Mouse (Mus musculus): ENCODE data around the gene Pptc7.

The Pptc7 gene

GRCm38 (mm10) chr5:122284183-122285028, at the start of gene Pptc7:
Pptc7 (plus strand) TSS chr5:122284365.
- in situ Hi-C loops (cut with MboI, MseI), result no loop called here

DNA sequence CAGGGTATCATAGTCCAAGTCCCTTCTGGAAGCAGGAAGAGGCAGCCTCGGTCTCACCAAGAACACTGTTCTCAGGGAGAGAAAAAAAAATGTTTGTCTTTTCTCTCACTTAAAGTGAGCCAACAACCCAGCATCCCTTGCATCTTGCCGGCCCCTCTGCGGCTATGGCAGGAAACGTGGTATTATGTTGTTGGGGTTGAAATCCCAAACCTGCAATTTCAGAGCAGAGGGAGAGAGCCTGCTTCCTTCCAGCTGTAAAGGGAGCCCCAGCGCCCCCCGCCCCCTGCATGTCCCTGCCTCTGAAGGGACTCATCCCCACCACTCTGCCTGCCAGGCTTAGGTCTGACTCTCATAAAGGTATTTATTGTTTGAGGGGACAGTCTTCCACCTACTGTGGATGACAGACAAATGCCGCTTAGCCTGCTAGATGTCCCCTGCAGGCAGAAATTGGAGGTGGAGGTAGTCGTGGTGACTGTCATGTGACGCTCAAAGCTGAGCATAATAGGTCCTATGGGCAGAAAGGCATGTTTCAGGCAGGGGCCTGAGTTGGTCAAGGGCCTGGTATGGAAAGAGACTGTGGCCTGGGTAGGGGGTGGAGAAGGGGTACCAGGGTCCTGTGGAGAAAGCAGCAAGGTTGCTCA, 48.8 kb upstream of the Pptc7 start:
- in situ Hi-C loops (cut with MboI, MseI), result no loop called here

DNA sequence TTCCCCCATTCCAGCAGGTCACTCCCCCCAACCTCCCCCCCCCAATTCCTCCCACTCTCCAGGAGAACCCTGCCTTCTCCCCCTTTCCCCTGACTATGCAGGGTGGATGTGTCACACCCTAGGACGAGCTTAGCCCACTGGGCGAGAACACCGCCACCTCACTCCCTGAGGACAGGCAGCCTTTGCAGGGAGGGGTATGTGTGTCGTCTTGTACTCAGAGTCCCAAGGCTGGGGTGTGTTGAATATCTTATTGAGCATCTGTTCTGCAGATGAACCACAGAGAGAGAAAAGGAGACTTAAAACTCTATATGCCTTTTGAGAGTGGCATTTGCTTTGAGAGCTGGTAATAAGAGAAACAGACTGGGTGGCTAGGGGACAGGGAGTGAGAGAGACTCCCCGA, 47.0 kb upstream of the Pptc7 start:
- in situ Hi-C loops (cut with MboI, MseI), result no loop called here

- in situ Hi-C loops (cut with MboI, MseI), result no loop called here
Observed at GRCm38 (mm10) chr5:122239618-122240017, 44.5 kb upstream of the Pptc7 start.

GRCm38 (mm10) chr5:122240521-122240920, 43.6 kb upstream of the Pptc7 start:
- in situ Hi-C loops (cut with MboI, MseI), result no loop called here

GRCm38 (mm10) chr5:122240989-122241388, 43.2 kb upstream of the Pptc7 start:
- in situ Hi-C loops (cut with MboI, MseI), result no loop called here

DNA sequence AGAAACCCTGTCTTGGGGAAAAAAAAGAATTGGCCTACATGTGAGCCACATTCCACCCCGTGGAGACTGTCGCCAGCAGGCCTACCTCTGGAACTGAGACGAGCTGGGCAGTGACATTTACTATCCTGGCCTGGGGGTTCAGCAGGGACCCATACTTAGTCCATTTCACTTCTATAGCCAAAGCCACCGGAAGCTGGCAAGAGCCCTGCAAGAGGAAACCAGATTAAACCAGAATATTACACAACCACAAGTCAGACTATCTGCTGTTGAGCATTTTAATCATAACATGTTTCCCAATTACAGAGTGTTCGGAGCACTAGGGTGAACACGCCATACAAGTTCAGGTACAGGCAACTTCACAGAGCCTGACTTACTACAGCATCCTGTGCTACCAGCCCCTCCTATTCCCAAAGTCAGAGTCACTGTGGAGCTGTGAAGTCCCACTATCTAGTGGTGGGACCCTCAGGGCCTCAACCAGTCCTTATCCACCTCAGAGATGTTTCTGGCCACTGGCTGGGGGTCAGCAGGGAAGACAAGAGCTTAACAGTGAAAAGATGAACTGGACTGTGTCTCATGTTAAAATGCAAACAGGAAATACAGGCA, 41.5 kb upstream of the Pptc7 start:
- in situ Hi-C loops (cut with MboI, MseI), result no loop called here

DNA sequence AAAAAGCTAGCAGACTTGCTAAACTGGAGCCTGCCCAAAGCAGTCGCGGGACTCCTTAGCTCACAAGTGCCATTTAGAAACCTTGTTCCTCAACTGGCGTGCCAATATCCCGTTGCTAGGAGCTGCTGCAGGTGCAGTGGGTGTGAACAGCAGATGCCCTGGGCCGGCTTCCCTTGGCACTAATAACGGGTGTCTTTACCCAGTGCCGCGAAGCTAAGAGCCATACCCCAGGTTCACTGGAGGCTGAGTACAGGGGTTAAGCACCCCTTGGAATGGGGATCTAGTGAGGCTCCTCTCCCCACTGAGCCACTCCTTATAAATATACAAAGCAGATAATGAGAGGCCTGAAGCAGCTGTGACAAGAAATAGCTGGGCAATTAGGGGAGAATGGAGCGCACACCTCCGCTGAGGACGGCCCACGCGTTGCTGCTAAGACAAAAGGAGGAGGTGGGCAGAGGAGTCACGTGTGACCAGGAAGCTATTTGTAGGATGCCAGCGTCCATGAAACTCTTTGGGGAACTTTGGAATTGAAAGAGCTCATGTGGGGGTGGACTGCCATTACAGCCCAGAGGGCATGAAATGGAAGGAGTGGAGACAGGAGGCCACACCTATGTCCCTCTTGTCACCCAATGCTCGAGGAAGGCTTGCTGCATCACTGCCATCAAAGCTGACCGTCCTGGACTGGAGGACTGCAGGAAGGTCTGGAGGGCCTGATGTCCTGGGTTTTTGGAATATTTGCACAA, 40.2 kb upstream of the Pptc7 start:
- in situ Hi-C loops (cut with MboI, MseI), result no loop called here

GRCm38 (mm10) chr5:122245186-122245585, 39.0 kb upstream of the Pptc7 start:
- in situ Hi-C loops (cut with MboI, MseI), result no loop called here

DNA sequence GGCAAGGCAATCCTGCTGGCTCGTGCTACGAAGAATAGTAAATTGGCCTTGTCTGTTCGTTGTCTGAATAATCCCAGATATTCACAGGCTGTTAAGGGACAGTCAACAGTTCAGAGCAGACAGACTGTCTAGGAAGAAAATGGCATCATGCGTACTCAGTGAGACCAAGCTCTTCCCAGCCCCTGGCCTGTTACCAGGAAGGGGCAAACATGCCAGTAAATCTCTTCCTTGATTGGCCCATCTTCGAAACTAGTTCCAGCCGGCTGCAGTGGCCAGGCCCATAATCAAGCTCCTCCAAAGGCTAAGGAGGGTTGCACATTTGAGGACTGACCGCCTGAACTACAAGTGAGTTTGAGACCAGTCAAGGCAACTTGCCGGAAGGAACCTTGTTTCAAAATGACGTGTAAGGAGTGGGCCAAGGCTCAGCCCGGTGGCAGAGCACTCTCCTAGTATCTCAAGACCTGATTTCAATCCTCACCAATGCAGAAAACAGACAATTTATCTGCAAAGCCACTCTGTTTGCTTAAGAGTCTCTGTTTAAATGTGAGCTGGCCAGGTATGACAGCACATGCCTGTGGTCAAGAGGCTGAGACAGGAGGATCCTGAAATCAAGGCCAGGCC, 37.5 kb upstream of the Pptc7 start:
- in situ Hi-C loops (cut with MboI, MseI), result no loop called here

- in situ Hi-C loops (cut with MboI, MseI), result no loop called here
Observed at GRCm38 (mm10) chr5:122247529-122247928, 36.6 kb upstream of the Pptc7 start.

- in situ Hi-C loops (cut with MboI, MseI), result no loop called here
Observed at GRCm38 (mm10) chr5:122247934-122248333, 36.2 kb upstream of the Pptc7 start.

- in situ Hi-C loops (cut with MboI, MseI), result no loop called here
Observed at GRCm38 (mm10) chr5:122249281-122249680, 34.9 kb upstream of the Pptc7 start.

- in situ Hi-C loops (cut with MboI, MseI), result no loop called here
Observed at GRCm38 (mm10) chr5:122251895-122252606, 32.1 kb upstream of the Pptc7 start.

GRCm38 (mm10) chr5:122258027-122258741, 26.0 kb upstream of the Pptc7 start:
- in situ Hi-C loops (cut with MboI, MseI), result loop anchor here (5.0 kb wide), 1 partner anchor 74 kb away; no protein-coding TSS in a partner anchor

- in situ Hi-C loops (cut with MboI, MseI), result loop anchor here (5.0 kb wide), 1 partner anchor 40 kb away; no protein-coding TSS in a partner anchor
Observed at GRCm38 (mm10) chr5:122262104-122262503, 22.1 kb upstream of the Pptc7 start.

DNA sequence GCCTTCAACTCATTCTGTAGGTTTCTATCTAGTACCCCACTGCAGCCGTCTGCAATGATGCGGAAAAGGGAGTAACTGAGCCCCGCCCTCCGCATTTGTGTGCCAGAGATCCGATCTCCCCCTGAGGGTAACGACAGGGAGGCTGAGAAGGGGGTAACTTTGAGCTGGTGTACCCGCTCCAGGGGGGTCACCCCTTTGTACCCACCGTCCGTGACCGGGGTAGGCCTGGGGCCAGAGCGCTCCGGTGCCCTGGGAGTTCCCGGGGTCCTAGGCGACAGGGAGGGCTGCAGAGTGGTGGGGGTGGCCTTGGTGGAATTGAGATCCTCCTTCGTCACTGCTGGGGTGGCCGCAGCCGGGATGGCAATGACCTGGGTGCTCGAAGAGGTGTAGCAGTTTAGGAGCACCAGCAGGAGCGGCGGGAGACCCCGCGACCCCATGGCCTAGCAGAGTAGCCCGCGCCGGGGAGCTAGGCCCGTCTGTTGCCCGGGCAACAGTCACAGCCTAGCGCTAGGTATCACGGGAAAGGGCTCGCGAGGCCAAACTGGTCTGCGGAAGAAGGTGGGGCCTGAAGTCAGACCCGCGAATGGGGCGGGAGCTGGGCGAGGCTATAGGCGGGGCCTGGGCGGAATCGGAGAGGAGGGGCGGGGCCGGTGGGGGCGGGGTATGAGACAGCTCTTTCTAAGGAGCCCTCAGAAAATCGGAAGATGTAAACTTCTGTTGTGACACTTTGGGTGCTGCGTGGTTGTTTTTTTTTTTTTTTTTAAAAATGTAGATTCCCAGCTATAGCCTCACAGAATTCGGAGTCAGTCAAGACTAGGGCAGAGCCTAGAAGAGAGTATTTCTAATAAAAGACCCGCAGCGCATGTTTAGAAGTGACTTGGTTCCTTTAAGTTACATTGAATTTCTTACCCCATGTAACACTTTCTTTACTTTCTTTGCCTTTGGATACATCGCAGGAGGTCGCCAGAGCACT, 19.9 kb upstream of the Pptc7 start, which contains the start of gene Tctn1:
Tctn1 (minus strand) TSS at position 528 of the 973 bp plus-strand sequence.
- in situ Hi-C loops (cut with MboI, MseI), result loop anchor here (5.0 kb wide), 1 partner anchor 42 kb away; no protein-coding TSS in a partner anchor

DNA sequence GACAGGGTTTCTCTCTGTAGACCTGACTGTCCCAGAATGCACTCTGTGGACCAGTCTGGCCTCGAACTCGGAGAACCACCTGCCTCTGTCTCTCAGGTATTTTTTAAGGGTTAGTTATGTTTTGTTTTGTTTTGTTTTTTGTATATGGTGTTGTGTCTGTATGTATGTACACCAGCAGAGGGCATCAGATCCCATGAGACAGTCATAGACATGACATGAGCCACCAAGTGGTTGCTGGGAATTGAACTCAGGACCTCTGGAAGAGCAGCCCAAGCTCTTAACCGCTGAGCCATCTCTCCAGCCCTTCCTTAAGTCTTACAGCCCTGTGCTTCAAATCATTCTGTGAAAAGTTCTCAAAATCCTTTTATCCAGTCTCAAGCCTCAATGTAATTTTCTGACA, 19.0 kb upstream of the Pptc7 start:
- in situ Hi-C loops (cut with MboI, MseI), result no loop called here

- in situ Hi-C loops (cut with MboI, MseI), result no loop called here
Observed at GRCm38 (mm10) chr5:122265942-122266341, 18.2 kb upstream of the Pptc7 start.
